Mouse (Mus musculus): Measurements from ENCODE around the gene Krtap19-9b.

Gene Krtap19-9b

GRCm38 (mm10) chr16:88932165-88932564, at the start of gene Krtap19-9b:
Gene Krtap19-9b (minus strand): TSS chr16:88932265.
- no peak for DNase-seq (ENCODE audit: low read depth, low spot score)

- DNase-seq (ENCODE audit: low read depth, low spot score): no peak
These were observed 30.7 kb upstream of the Krtap19-9b start, which contains the start of gene Krtap16-3 for GRCm38 (mm10) chr16:88962773-88963172. Gene Krtap16-3 (minus strand): TSS chr16:88962873.

- no peak for DNase-seq (ENCODE audit: low read depth, low spot score)
These were observed 9.0 kb upstream of the Krtap19-9b start for GRCm38 (mm10) chr16:88941106-88941505.

- DNase-seq (ENCODE audit: low read depth, low spot score): peak; percentile 65
These were observed 6.2 kb upstream of the Krtap19-9b start for GRCm38 (mm10) chr16:88938252-88938651.

GRCm38 (mm10) chr16:88896357-88896756, 35.7 kb downstream of the Krtap19-9b start, which contains the start of gene Krtap19-5:
Gene Krtap19-5 (minus strand): TSS chr16:88896457.
- no peak for DNase-seq (ENCODE audit: low read depth, low spot score)

GRCm38 (mm10) chr16:88886870-88887269, 45.2 kb downstream of the Krtap19-9b start:
- no peak for DNase-seq (ENCODE audit: low read depth, low spot score)

- no peak for DNase-seq (ENCODE audit: low read depth, low spot score)
These were observed 47.1 kb downstream of the Krtap19-9b start, which contains the start of gene Krtap19-4 for GRCm38 (mm10) chr16:88884989-88885388. Gene Krtap19-4 (minus strand): TSS chr16:88885089.
